Mouse (Mus musculus) midbrain, postnatal 0 days (tissue): ENCODE data around the gene Sipa1l3. TPM values are rescaled to one million over a fixed set of nuclear protein-coding genes. Genes with fewer than 3 reads are reported as not detected.

Experiments used
- ATAC-seq: fragments of 200-750 bp; cut with Nextera tagmentation; 2 replicates; pipeline ENCODE4 v1.8.0; 2017; ENCODE audit warnings: moderate number of reproducible peaks, mild to moderate bottlenecking, moderate TSS enrichment, moderate library complexity; ENCODE audit not compliant: low FRiP score
- DNase-seq: peaks from one replicate; pipeline ENCODE4 v3.0.0-alpha.2; 2015; ENCODE audit warnings: low spot score
- H3K27ac ChIP-seq: fragments of 300-500 bp; sonication (generic); 2 replicates; pipeline ENCODE4 v1.5.1; 2014; ENCODE audit warnings: low read depth, mild to moderate bottlenecking, low read length, mixed read lengths
- H3K27me3 ChIP-seq: fragments of 300-500 bp; sonication (generic); 2 replicates; pipeline ENCODE4 v1.6.1; 2014; ENCODE audit warnings: low read length, control low read depth, mixed read lengths; ENCODE audit not compliant: insufficient read depth
- H3K36me3 ChIP-seq: fragments of 300-500 bp; sonication (generic); 2 replicates; pipeline ENCODE4 v1.6.1; 2014; ENCODE audit warnings: low read length, control low read depth, mixed read lengths; ENCODE audit not compliant: insufficient read depth
- H3K4me1 ChIP-seq: fragments of 300-500 bp; sonication (generic); 2 replicates; pipeline ENCODE4 v1.6.1; 2014; ENCODE audit warnings: mild to moderate bottlenecking, control low read depth, antibody characterized with exemption, low read length, mixed read lengths; ENCODE audit not compliant: insufficient read depth
- H3K4me2 ChIP-seq: fragments of 300-500 bp; sonication (generic); 2 replicates; pipeline ENCODE4 v1.6.1; 2014; ENCODE audit warnings: low read depth, mild to moderate bottlenecking, low read length, mixed read lengths; ENCODE audit not compliant: poor library complexity, severe bottlenecking
- H3K4me3 ChIP-seq: fragments of 300-500 bp; sonication (generic); 2 replicates; pipeline ENCODE4 v1.5.1; 2014; ENCODE audit warnings: low read depth, mild to moderate bottlenecking, low read length, moderate library complexity
- H3K9ac ChIP-seq: fragments of 300-500 bp; sonication (generic); replicated peaks from 2 replicates; pipeline ENCODE4 v1.6.1; 2014; ENCODE audit warnings: mild to moderate bottlenecking, low read length, moderate library complexity, mixed read lengths; ENCODE audit not compliant: poor library complexity, severe bottlenecking
- H3K9me3 ChIP-seq: fragments of 300-500 bp; sonication (generic); 2 replicates; pipeline ENCODE4 v1.6.1; 2016; ENCODE audit warnings: low read length, control low read depth
- CTCF ChIP-seq: IDR thresholded peaks from 2 replicates; pipeline ENCODE4 v1.5.1; 2016; ENCODE audit warnings: antibody characterized with exemption, mild to moderate bottlenecking
- whole genome bisulfite sequencing: fragments of 180-500 bp; shearing (Covaris S2); extraction: QIAGEN DNeasy Blood & Tissue Kit; methylation state at CpG from one replicate; pipeline ENCODE4 v1.1.7; 2014; 5-methylcytosine and 5-hydroxymethylcytosine counted together
- polyA plus RNA-seq: library from polyadenylated mRNA; unstranded; fragments of >200 nt; fragmentation: Nextera tagmentation; extraction: Ambion mirVana; gene quantifications from 2 replicates; pipeline ENCODE4 v1.2.1, GENCODE M21; 2015
- total RNA-seq: library from RNA; depleted of rRNA; stranded (reverse); fragments of >200 nt; gene quantifications from 2 replicates; pipeline ENCODE4 v1.2.3, GENCODE M21; 2014

The Sipa1l3 gene
- total and polyA plus RNA-seq, 2 experiments from 2014 or later: 13.9 to 80.7 TPM

GRCm38 (mm10) chr7:29491861-29492260 lies 26.6 kb downstream of the Sipa1l3 start:
- Histone ChIP-seq H3K27ac (no peak overlapping the region), H3K9me3 (no peaks in the 10 kb centered on the region), H3K4me3 (no peak overlapping the region), H3K4me1 (no peaks in the 10 kb centered on the region), H3K9ac (no peak overlapping the region), H3K27me3 (no peaks in the 10 kb centered on the region), H3K36me3 (no peaks in the 10 kb centered on the region; the same call in 1 of the 2 replicates), H3K4me2 (no peak overlapping the region)
- no peak for TF ChIP-seq CTCF
- DNase-seq: no peak
- no peak for ATAC-seq
- 75% methylated on average over 3 of the region's 3 CpGs for WGBS

GRCm38 (mm10) chr7:29491471-29491755 lies 27.0 kb downstream of the Sipa1l3 start:
- WGBS: 54% methylated on average over 3 of the region's 3 CpGs
- Histone ChIP-seq H3K4me2 (no peak overlapping the region), H3K4me1 (no peaks in the 10 kb centered on the region), H3K4me3 (no peak overlapping the region), H3K27ac (no peak overlapping the region), H3K27me3 (no peaks in the 10 kb centered on the region), H3K9ac (no peak overlapping the region), H3K9me3 (no peaks in the 10 kb centered on the region), H3K36me3 (no peaks in the 10 kb centered on the region; the same call in 1 of the 2 replicates)
- TF ChIP-seq CTCF: no peak
- ATAC-seq (no peak), DNase-seq (no peak)

- H3K4me3 ChIP-seq: no peak overlapping the region
- DNase-seq (no peak), ATAC-seq (no peak)
- WGBS: 77% methylated on average over 8 of the region's 8 CpGs
- no peak overlapping the region for H3K9ac ChIP-seq
- no peaks in the 10 kb centered on the region for H3K9me3 ChIP-seq
- no peaks in the 10 kb centered on the region; the same call in 1 of the 2 replicates for H3K36me3 ChIP-seq
- no peak overlapping the region for H3K4me2 ChIP-seq
- no peak overlapping the region for H3K27ac ChIP-seq
- H3K27me3 ChIP-seq: no peaks in the 10 kb centered on the region
- TF ChIP-seq CTCF: no peak
- no peaks in the 10 kb centered on the region for H3K4me1 ChIP-seq
Observed at GRCm38 (mm10) chr7:29490704-29491470, 27.6 kb downstream of the Sipa1l3 start.

- Histone ChIP-seq H3K4me1 (no peaks in the 10 kb centered on the region), H3K4me2 (no peak overlapping the region), H3K27me3 (no peaks in the 10 kb centered on the region), H3K36me3 (no peaks in the 10 kb centered on the region; the same call in 1 of the 2 replicates), H3K4me3 (no peak overlapping the region), H3K9ac (no peak overlapping the region), H3K27ac (no peak overlapping the region), H3K9me3 (no peaks in the 10 kb centered on the region)
- ATAC-seq: no peak
- 25% methylated on average over 7 of the region's 7 CpGs for WGBS
- no peak for DNase-seq
- TF ChIP-seq CTCF: no peak
Observed at GRCm38 (mm10) chr7:29489851-29490250, 28.6 kb downstream of the Sipa1l3 start.

GRCm38 (mm10) chr7:29489364-29489763 lies 29.1 kb downstream of the Sipa1l3 start:
- no peak overlapping the region for H3K4me3 ChIP-seq

GRCm38 (mm10) chr7:29486753-29487152 lies 31.7 kb downstream of the Sipa1l3 start:
- H3K4me1 ChIP-seq: no peaks in the 10 kb centered on the region
- WGBS: 70% methylated on average over 3 of the region's 3 CpGs
- TF ChIP-seq CTCF: no peak
- H3K4me3 ChIP-seq: no peak overlapping the region
- H3K9ac ChIP-seq: no peak overlapping the region
- H3K9me3 ChIP-seq: no peaks in the 10 kb centered on the region
- no peak overlapping the region for H3K4me2 ChIP-seq
- no peak for DNase-seq
- no peaks in the 10 kb centered on the region for H3K36me3 ChIP-seq
- no peak overlapping the region for H3K27ac ChIP-seq
- no peaks in the 10 kb centered on the region for H3K27me3 ChIP-seq
- ATAC-seq: no peak

More at GRCm38 (mm10) chr7:29489364-29489763, 29.1 kb downstream of the Sipa1l3 start:
- DNase-seq (no peak), ATAC-seq (no peak)
- Histone ChIP-seq H3K4me2 (no peak overlapping the region), H3K4me1 (no peaks in the 10 kb centered on the region), H3K9me3 (no peaks in the 10 kb centered on the region), H3K27me3 (no peaks in the 10 kb centered on the region), H3K9ac (no peak overlapping the region), H3K27ac (no peak overlapping the region), H3K36me3 (no peaks in the 10 kb centered on the region; the same call in 1 of the 2 replicates)
- 13% methylated on average over 3 of the region's 3 CpGs for WGBS
- TF ChIP-seq CTCF: no peak
